Mouse (Mus musculus) neural tube, embryonic 12.5 days (tissue): ENCODE results near the gene Sppl2b. TPM values are rescaled to one million over a fixed set of nuclear protein-coding genes. Genes with fewer than 3 reads are reported as not detected.

Experiments used
- ATAC-seq: fragments of 200-750 bp; cut with Nextera tagmentation; 2 replicates; pipeline ENCODE4 v1.8.0; 2017; ENCODE audit warnings: low read depth, mild to moderate bottlenecking, moderate TSS enrichment, moderate library complexity; ENCODE audit not compliant: low FRiP score
- H3K27ac ChIP-seq: fragments of 300-500 bp; sonication (generic); 2 replicates; pipeline ENCODE4 v1.5.1; 2016
- H3K27me3 ChIP-seq: fragments of 300-500 bp; sonication (generic); replicated peaks from 2 replicates; pipeline ENCODE4 v1.6.1; 2016; ENCODE audit warnings: mild to moderate bottlenecking
- H3K36me3 ChIP-seq: fragments of 300-500 bp; sonication (generic); 2 replicates; pipeline ENCODE4 v1.6.1; 2016; ENCODE audit warnings: mild to moderate bottlenecking
- H3K4me1 ChIP-seq: fragments of 300-500 bp; sonication (generic); 2 replicates; pipeline ENCODE4 v1.6.1; 2016
- H3K4me2 ChIP-seq: fragments of 300-500 bp; sonication (generic); replicated peaks from 2 replicates; pipeline ENCODE4 v1.6.1; 2016; ENCODE audit warnings: mild to moderate bottlenecking
- H3K4me3 ChIP-seq: fragments of 300-500 bp; sonication (generic); 2 replicates; pipeline ENCODE4 v1.5.1; 2016
- H3K9ac ChIP-seq: fragments of 300-500 bp; sonication (generic); 2 replicates; pipeline ENCODE4 v1.6.1; 2016; ENCODE audit warnings: mild to moderate bottlenecking
- H3K9me3 ChIP-seq: fragments of 300-500 bp; sonication (generic); 2 replicates; pipeline ENCODE4 v1.6.1; 2016; ENCODE audit warnings: mild to moderate bottlenecking
- WGBS: fragments of 180-500 bp; shearing (Covaris S2); methylation state at CpG from one replicate; pipeline ENCODE4 v1.1.7; 2016; 5-methylcytosine and 5-hydroxymethylcytosine counted together
- polyA plus RNA-seq: library from polyadenylated mRNA; unstranded; fragments of >200 nt; fragmentation: Nextera tagmentation; extraction: Ambion mirVana; gene quantifications from 2 replicates; pipeline ENCODE4 v1.2.1, GENCODE M21; 2016

The Sppl2b gene
- polyA plus RNA-seq, 1 experiment from 2014 or later, result 51.2 TPM

DNA sequence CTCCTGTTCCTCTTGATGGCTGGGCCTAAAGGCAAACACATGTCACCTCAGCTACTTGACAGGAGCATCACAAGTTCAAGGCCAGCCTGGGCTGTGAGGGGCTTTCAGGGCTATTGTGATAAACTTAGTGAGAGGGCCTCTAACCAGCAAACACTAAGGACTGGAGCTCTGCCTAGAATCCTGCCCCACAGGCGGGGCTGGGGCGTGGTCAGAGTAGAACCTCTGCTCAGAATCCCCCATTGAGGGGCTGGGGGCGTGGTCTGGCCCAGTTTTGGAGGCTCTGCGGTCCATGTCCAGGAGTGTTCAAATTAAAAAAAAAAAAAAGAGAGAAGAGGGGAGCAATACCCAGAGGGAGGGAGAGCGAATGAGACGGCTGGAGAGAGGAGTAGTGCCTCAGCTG is 40.6 kb downstream of the Sppl2b start:
- Histone ChIP-seq H3K4me2 (no peak overlapping the region), H3K9me3 (no peaks in the 10 kb centered on the region), H3K36me3 (peaks cover 12% of the 10 kb centered on the region; the same call in 1 of the 2 replicates), H3K4me1 (peaks cover 16% of the 10 kb centered on the region), H3K27ac (no peak overlapping the region), H3K4me3 (no peak overlapping the region), H3K9ac (no peak overlapping the region), H3K27me3 (peaks cover 7% of the 10 kb centered on the region; the same call in 1 of the 2 replicates)
- ATAC-seq, result no peak
- 76% methylated on average over 6 of the region's 6 CpGs for WGBS

DNA sequence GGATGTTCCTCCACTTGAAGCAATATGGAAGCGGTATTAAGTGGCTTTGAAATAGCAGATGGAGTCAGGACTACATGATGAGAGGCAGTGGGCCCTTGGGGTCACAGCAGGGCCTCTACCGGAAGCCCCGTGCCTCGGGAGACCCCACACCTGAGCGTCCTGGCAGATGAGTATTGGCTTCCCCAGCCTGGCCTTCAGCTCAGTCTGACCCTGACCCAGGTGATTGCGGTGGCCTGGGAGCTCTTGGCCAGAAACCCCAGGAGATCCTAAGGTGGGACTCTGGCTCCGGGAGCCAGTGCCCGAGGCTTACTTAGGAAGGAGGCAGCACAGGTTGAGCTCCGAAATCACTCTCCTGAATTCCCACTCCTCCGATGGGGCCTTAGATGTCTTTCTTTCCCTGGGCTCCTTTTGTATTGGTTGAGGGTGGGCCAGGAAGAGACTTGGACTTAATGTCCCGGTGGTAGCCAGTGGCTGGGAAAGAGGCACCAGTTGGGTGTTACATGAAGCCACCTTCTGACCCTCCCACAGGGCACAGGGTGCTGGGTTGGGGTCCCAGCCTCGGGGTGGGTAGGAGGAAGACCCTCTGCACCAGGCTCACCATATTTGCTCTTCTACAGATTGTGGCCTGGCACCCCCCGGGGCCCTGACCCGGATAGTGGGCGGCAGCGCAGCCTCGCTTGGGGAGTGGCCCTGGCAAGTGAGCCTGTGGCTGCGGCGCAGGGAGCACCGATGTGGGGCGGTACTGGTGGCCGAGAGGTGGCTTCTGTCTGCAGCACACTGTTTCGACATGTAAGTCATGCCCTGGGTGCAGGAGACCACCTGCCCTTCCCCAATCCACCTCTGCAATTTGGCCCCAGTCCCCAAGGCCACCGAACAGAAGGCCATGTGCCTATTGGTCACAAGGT is 41.8 kb downstream of the Sppl2b start:
- Histone ChIP-seq H3K4me2 (no peak overlapping the region), H3K27ac (no peak overlapping the region), H3K9me3 (no peaks in the 10 kb centered on the region), H3K9ac (no peak overlapping the region), H3K36me3 (peaks cover 16% of the 10 kb centered on the region; the same call in 1 of the 2 replicates), H3K4me1 (peaks cover 19% of the 10 kb centered on the region), H3K27me3 (peaks cover 7% of the 10 kb centered on the region; the same call in 1 of the 2 replicates), H3K4me3 (no peak overlapping the region)
- ATAC-seq, result no peak
- whole genome bisulfite sequencing, result 71% methylated on average over 24 of the region's 24 CpGs

DNA sequence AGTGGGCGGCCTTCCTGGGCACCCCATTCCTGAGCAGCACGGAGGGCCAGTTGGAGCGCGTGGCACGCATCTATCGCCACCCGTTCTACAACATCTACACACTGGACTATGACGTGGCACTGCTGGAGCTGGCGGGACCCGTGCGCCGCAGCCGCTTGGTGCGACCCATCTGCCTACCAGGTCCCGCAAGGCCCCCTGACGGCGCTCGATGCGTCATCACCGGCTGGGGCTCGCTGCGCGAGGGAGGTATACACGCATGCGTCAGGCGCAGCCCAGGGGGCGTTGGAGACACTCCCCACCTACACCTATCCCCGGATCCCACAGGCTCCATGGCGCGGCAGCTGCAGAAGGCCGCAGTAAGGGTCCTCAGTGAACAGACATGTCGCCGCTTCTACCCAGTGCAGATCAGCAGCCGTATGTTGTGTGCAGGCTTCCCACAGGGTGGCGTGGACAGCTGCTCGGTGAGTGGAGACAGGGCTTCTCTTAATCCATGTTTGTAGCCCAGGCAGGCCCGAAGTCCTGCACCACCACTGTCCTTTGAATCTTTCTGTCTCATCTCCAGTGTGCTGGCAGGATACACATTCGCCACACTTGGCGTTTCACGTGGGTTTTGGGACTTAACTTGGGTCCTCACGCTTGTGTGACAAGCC is 42.9 kb downstream of the Sppl2b start:
- no peak for ATAC-seq
- peaks cover 19% of the 10 kb centered on the region for H3K4me1 ChIP-seq
- peaks cover 7% of the 10 kb centered on the region; the same call in 1 of the 2 replicates for H3K27me3 ChIP-seq
- no peak overlapping the region for H3K4me3 ChIP-seq
- H3K4me2 ChIP-seq, result peak overlapping the region; percentile 34
- H3K9me3 ChIP-seq, result no peaks in the 10 kb centered on the region
- H3K36me3 ChIP-seq, result peaks cover 27% of the 10 kb centered on the region
- no peak overlapping the region for H3K9ac ChIP-seq
- H3K27ac ChIP-seq, result no peak overlapping the region
- WGBS, result 35% methylated on average over 41 of the region's 41 CpGs

DNA sequence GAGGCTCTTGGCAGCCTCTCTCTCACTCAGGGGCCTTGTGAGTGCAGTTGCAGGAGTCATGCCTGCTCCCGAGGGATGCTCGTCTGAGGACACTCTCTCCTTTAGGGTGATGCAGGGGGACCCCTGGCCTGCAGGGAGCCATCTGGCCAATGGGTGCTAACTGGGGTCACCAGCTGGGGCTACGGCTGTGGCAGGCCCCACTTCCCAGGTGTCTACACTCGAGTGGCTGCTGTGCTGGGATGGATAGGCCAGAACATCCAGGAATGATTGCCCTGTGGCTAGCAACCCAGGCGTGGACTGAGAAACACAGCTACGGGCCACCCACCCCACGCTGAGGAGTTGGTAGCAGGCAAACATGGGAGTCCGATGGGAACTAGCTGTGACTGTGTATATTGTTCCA is 44.0 kb downstream of the Sppl2b start:
- Histone ChIP-seq H3K4me1 (peaks cover 19% of the 10 kb centered on the region), H3K9me3 (no peaks in the 10 kb centered on the region), H3K27ac (no peak overlapping the region), H3K4me3 (no peak overlapping the region), H3K27me3 (peaks cover 7% of the 10 kb centered on the region; the same call in 1 of the 2 replicates), H3K9ac (no peak overlapping the region), H3K36me3 (peaks cover 37% of the 10 kb centered on the region), H3K4me2 (peak overlapping the region; percentile 95)
- no peak for ATAC-seq
- WGBS, result 90% methylated on average over 8 of the region's 8 CpGs

DNA sequence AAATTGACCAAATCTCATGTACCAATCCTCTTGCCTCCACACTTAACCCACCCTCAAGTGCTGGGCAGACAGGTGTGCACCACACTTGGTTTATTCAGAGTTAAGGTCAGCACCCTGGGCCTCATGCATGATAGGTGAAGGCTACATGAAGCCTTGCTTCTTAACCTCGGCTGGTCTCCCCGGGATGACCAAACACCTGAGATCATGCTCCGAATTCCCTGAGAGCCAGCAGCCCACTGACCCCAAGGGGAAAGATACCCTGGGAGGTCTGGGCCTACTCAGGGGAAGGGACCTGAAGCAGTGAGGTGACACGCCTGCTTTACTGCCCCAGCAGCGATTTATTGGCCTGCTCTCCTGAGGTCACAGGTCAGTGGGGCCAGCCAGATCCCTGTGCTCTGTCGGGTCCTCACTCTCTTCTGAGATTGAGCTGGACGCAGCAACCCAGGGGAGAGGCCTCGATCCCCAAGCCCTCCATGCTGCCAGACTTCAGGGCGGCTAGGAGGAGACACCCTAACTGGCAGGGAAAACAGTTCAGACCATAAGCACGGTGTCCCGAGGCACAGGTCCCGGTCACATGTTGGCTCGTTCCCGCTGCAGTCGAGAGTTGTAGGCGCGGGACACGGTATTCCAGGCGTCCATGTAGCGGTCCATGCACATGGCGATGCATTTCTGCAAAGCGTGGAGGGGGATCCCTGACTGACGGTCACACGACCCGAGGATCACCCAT is 44.7 kb downstream of the Sppl2b start:
- peaks cover 7% of the 10 kb centered on the region; the same call in 1 of the 2 replicates for H3K27me3 ChIP-seq
- H3K27ac ChIP-seq, result no peak overlapping the region
- peak overlapping the region; percentile 95 for H3K4me2 ChIP-seq
- peak overlapping the region; percentile 76 for H3K9ac ChIP-seq
- H3K4me3 ChIP-seq, result peak overlapping the region; percentile 82
- H3K36me3 ChIP-seq, result peaks cover 44% of the 10 kb centered on the region
- ATAC-seq, result peak; percentile 0; the same call in 1 of the 2 replicates
- peaks cover 19% of the 10 kb centered on the region for H3K4me1 ChIP-seq
- H3K9me3 ChIP-seq, result no peaks in the 10 kb centered on the region
- WGBS, result 14% methylated on average over 25 of the region's 25 CpGs

DNA sequence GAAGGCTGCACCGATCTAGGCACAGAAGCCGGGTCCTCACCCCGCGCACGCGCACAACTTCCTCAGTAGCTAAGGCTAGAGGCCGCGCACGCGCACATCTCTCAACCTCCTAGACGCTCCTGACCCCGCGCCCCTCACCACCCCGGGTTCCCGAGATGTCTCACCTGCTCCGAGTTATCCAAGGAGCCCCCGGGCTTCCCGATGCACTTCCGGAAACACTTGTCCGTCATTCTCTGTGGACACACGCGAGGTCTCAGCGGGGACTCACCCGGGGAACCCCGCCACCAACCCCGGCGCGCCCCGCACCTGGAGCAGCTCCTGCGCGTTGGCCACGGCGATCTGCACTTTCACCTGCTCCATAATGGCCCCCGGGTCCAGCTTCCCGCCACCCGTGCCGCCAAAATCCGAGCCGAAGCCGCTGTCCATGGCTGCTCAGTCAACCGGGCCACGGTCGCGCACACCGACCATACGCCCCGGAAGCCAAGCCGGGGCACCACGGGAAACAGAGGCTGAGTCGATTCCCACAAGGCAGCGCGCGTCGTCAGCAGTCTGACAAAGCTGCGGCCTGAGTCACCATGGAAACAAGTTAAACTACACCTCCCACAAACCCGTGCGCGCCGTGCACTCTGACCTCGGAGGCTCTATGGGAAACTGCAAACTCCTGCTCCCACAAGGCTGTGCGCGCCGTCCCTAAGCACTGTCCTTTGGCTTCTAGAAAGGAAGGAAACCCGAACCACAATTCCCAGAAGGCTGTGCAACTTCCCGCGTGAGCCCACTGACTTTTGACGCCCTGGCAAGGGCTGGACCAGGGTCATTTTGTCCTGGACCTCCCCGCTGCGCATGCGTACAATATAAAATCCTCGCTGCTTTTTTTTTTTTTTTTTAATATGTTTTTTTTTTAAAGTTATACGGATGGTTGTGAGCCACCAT is 45.5 kb downstream of the Sppl2b start, which contains the start of gene Timm13:
Timm13 (minus strand) TSS at position 652 of the 930 bp plus-strand sequence.
- ATAC-seq, result peak; percentile 92
- peak within 1 kb of the TSS; percentile 82 for H3K4me3 ChIP-seq
- peaks cover 53% of the 10 kb centered on the region for H3K36me3 ChIP-seq
- H3K4me2 ChIP-seq, result peak within 1 kb of the TSS; percentile 95
- peak within 1 kb of the TSS; percentile 39; the same call in 1 of the 2 replicates for H3K27ac ChIP-seq
- peaks cover 19% of the 10 kb centered on the region for H3K4me1 ChIP-seq
- peaks cover 7% of the 10 kb centered on the region; the same call in 1 of the 2 replicates for H3K27me3 ChIP-seq
- peak within 1 kb of the TSS; percentile 76 for H3K9ac ChIP-seq
- no peaks in the 10 kb centered on the region for H3K9me3 ChIP-seq
- WGBS, result under 1% methylated on average over 72 of the region's 72 CpGs

DNA sequence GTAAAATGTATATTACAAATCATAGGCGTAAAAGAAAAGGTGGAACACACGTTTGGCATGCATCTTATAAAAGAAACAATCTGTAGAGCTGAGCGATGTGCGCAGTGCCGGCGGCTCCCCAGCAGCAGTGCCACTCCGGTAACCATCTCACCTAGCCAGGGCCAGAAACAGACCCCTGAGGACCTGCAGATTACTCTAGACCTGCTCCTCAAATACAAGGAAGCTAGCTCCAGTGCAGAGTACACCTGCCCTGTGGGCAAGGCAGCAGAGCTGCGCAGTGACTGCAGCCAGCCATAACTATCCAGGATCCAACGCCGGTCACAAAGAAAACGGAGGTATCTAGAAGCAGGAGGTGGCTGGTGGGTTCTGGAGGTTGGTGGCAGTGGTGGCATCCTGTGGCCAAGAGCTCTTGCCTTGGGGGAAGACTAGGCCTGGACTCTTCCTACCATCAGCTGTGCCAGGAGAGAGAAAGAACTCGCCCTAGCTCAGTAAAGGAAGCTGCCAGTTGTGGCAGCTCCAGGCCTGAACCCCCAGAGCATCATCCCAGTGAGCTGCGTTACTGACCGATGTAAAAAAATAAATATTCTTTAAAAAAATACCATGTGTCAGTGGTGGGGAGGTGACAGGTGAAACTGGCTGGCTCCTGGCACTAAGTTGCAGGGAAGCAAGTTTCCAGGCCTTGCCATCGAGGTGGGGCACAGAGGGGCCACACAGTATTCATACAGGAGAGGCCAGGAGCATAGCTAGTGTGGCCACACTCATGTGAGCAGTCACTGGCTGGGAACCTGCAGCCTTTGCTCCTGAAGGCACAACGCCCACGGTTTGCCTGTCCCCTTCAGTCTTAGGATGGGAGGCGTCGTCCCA is 46.6 kb downstream of the Sppl2b start:
- no peaks in the 10 kb centered on the region for H3K9me3 ChIP-seq
- H3K27ac ChIP-seq, result no peak overlapping the region
- ATAC-seq, result no peak
- peaks cover 63% of the 10 kb centered on the region for H3K36me3 ChIP-seq
- peaks cover 19% of the 10 kb centered on the region for H3K4me1 ChIP-seq
- H3K4me3 ChIP-seq, result no peak overlapping the region
- H3K4me2 ChIP-seq, result peak overlapping the region; percentile 42
- 0 out of 2 replicates have a peak overlapping the region, but pooled peaks have one; percentile 29 for H3K9ac ChIP-seq
- 90% methylated on average over 19 of the region's 19 CpGs for WGBS
- peaks cover 7% of the 10 kb centered on the region; the same call in 1 of the 2 replicates for H3K27me3 ChIP-seq

DNA sequence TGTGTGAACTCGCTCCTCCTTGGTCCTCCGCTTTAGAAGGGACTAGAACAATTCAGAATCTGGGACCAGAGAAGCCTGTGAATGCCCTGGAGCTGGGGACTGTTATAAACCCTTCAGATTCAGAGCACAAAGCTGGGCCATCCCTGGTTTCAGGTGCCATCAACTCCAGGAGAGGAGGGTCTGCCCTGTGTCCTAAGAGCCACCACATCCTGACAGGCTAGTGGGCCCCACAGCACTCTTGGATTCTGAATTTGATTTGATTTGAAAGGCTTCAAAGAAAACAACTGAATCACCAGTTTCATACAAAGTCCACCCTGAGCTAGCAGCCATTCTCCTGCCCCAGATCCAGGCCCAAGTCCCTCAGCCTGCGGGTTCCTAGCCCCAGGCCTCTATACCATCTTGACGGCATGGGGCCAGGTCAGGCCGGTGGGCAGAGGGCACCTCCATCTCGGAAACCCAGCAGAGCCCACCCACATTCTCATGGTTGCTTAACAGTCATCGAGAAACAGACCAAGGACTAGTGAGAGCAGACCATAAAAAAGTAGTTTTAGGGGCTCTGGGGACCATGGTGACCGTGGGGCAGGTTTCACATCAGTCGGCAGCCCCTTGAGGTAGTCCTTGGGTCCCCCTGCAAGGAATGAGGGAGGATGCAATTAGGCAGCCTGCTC is 47.3 kb downstream of the Sppl2b start:
- H3K9ac ChIP-seq, result no peak overlapping the region
- no peak for ATAC-seq
- no peaks in the 10 kb centered on the region for H3K9me3 ChIP-seq
- H3K27ac ChIP-seq, result no peak overlapping the region
- no peak overlapping the region for H3K4me2 ChIP-seq
- H3K4me3 ChIP-seq, result no peak overlapping the region
- peaks cover 68% of the 10 kb centered on the region for H3K36me3 ChIP-seq
- peaks cover 19% of the 10 kb centered on the region for H3K4me1 ChIP-seq
- H3K27me3 ChIP-seq, result peaks cover 7% of the 10 kb centered on the region; the same call in 1 of the 2 replicates
- 92% methylated on average over 9 of the region's 9 CpGs for WGBS

DNA sequence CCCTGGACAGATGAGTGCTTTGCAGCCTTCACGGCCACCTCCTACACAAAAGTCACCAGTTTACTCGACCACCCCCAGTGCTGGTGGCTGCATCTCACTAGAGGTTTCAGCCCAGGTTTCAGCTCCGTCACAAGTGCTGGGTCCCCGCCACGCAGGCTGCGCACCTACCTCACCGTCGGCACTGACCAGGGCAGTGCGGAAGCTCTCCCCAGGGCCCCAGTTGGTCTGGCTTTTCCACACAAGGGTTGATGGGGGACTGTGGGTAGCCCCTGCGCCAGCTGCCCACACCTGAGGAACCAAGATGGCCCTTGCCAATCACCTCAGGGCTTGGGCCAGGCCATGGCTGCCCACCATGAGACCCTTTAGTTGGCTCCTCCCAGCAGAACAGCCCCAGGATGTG is 48.2 kb downstream of the Sppl2b start:
- Histone ChIP-seq H3K4me2 (no peak overlapping the region), H3K9ac (no peak overlapping the region), H3K36me3 (peaks cover 76% of the 10 kb centered on the region), H3K4me3 (no peak overlapping the region), H3K9me3 (no peaks in the 10 kb centered on the region), H3K27me3 (no peaks in the 10 kb centered on the region), H3K27ac (no peak overlapping the region), H3K4me1 (peaks cover 15% of the 10 kb centered on the region)
- ATAC-seq, result no peak
- WGBS, result 87% methylated on average over 10 of the region's 10 CpGs
